Mouse (Mus musculus) cerebellum, postnatal 4 days (tissue): ENCODE data around the gene Pik3ca.
"Not testable (repeated sequence)": the region's sequence is repeated elsewhere in the genome, so short reads cannot be mapped to it uniquely, and the experiment has no call there.

Experiments
- DNase-seq, 2 experiments: peaks; one replicate each; pipeline ENCODE4 v3.0.0; 2022; ENCODE audit warnings: low spot score in 2 of 2, mixed read lengths in 1 of 2

Gene Pik3ca

DNA sequence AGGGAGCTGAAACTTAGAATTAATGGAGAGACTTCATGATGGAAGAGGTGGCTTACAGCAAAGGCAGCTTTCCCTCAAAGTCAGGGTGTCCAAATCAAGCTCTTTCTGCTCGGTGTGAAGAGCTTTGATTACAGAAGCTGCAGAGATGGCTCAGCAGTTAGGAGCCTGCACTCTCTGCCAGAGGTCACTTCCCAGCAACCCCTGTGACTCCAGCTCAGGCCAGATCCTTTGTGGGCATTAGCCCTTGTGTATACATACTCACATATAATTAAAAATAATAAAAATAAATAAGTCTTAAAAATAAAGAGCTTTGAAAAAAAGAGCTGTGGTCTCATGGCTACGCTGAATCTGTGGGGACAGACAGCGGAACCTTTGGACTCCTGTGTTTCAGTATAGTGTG, 4.1 kb downstream of the Pik3ca start:
- DNase-seq = no peak

DNA sequence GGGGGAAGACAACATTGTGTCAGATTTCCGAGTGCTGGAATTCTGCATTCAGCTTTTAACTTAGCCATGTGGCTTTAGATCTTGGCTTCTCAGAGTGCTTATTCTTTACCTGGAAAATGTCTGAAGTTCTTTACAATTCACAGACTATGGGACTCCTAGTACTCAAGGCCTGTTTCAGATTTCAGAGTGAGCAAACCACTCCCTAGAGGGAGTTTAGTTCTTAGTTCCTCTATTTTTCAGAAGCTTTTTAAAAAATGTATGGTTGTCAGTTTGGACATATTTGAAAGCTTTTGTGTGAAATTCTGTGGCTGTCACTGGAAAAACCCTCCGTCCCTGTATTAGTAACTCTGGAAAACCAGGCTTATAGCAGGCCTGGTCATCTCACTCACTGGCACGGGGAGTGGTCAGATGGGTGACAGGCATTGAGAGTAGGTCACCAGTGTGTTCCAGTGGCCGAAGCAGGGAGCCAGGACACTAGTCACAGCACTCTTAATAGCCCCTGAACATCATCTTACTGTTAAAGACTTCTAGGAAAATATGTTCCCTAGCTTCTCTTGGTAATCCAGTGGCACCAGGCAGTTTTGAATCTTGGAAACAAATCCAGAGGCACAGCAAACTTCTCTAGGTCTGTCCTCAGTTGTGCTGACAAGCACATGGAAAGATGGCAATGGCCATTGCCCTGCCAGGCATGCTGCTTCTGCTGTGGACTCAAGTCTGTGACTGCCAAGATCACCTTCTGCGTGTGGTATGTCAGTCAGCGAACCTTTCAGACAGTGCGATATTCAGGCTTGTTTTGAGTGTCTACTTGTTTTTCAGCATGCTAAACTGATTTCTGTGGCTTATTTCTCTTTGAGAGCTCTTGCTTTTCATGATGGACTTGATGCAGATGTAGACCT, 5.8 kb downstream of the Pik3ca start:
- DNase-seq = no peak

DNA sequence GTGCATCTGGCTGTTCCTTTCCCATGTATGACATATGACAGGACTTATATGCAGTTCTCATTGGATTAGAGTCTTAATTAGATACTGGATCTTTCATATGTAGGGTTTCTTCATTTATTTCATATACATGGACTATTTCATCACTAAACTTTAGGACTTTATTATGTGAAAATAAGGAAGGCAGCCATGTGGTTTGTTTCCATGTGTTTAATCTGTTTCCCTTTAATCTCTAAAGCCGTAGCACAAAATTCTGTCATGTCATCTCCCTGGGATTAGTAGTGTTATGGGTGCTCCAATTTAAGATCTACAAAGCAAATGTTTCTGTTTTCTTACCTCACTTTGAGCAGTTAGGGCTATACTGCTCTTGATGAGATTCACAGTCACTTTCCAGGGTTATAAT, 8.2 kb downstream of the Pik3ca start:
- no peak for DNase-seq

DNA sequence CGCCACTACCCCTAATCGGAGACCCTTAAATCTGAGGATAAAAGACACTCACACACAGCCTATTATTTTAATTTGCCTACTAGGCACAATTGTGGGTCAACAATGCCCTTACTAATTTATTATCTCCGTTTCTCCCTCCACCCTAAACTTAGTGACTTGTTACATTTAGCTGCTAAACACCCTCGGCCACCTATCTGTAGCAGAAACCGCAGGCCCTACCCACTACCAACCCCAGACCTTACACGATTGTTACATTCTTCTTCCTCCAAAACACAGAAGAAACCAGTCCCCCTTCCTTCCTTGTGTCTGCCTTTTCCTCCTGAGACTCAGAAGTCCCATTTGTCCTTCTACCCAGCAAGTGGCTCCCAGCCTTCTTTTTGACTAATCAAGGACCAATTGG, 9.3 kb downstream of the Pik3ca start:
- DNase-seq = no peak

DNA sequence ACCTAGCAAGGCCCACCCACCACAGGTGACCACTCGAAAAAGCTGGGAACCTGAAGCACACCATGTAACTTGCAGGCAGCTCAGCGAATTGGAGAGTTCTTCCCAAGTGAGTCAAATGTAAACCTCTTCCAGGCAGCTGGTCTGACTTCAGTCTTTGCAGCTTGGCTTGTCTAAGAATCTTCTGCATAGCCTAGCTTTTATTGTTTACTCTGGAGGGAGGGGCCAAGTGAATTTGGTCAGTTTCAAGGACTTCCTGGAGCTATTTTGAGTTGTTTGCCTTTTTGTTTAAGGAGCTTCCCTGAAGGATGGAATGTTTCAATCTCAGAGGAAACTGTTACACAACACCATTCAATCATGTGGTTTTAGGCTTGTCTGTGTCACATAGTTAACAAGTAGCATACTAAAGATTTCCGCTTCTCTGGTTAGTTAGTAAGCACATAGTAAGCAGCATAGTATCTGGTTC, 11.4 kb downstream of the Pik3ca start:
- no peak for DNase-seq

DNA sequence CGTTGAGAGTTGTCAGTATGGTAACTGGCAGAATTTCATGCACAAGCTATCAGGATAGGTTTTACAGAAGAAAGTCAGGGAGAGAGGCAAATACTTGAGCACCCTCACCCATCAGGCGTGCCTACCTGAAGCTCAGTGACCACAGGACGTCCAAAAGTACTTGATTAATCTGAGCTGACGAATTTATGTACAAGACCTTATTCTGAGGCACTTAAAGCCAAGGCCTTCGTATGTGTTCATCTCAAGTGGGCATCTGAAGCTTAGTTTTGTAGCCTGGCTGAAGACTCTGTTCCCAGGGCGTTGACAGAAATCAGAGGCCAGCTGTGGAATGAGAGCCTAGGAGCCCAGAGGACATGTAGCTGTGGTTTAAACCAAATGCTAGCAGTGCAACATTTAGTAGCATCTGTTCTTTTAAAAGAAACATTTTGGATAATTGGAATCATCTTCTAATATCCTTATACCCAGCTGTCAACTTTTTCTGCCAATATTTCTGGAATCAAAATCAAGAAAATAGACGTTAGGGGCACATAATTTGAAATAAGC, 15.1 kb downstream of the Pik3ca start:
- no peak for DNase-seq

DNA sequence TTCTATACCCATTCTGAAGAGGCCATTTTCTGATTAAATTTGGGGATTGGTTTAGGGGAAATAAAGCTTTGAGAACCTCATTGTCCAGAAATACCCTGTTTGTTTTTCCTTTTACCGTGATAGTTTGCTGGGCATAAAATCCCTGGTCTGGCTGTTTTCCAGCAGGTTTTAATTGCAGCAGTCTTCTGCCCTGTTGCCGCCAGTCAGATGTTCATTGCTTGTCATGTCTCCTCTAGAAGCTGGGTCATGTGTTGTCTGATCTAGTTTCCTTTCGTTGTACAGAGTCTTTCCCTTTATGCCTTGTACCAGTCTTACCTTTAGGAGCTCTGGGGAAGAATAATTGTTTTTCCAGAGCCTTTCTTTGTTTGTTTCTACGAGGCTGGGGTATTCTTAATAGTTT, 16.9 kb downstream of the Pik3ca start:
- DNase-seq = no peak

DNA sequence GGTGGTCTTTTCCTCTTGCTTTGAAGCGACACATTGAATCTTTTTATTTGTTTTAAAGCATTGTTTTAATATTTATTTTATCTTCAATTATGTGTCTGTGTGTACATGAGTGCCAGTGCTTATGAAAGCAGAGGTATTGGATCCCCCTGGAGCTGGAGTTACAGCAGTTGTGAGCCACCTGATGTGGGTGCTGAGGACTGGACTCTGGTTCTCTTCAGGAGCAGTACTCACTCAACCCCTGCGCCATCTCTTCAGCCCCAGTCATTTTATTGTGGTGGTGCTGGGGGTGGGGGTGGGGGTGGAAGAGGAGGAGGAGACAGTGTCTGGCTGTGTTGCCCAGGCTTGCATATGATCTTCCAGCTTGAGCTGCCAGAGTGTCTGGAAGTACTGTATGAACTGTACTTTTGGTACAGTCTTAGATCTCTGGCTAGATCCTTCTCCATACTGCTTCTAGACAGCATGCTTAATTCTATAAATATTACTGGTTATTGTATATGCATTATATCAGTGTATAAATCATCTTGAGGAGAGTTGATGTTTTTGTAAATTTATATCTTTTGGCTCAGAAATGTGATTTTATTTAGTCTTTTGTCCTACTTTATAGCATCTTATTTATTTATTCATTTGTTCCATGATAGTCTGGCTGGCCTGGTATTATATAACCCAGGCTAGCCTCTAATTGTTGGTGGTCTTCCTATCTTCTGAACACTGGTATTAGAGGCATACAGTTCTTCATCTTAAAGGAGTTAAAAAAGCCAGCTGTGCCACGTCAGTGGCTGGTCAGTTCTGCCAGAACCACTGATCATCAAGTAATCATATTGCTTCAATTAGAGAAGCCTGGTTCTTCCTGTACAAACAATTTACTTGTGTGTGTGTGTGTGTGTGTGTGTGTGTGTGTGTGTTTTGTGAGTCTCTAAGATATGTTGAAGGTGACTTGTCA, 18.2 kb downstream of the Pik3ca start:
- no peak for DNase-seq

DNA sequence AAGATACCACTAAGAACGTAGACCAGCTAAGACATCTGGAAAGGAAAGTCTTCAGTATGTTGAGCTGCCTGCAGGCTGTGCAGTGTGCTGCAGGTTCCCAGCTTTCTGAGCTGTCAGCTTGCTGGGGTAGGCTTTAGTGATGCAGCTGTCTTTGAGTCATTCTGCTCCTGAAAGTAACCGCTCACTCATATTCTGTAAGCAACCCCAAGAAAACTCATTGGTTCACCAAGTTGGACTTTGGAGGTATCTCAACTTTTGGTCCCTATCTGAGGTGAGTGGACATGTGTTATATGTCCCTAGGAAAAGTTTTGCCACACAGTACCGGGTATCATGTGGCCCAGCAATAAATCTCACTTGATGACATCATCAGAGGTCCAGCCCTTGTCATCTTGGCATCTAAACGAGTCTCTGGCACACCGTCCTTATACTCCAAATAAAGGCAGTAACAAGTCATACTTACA, 20.3 kb downstream of the Pik3ca start:
- DNase-seq = no peak

DNA sequence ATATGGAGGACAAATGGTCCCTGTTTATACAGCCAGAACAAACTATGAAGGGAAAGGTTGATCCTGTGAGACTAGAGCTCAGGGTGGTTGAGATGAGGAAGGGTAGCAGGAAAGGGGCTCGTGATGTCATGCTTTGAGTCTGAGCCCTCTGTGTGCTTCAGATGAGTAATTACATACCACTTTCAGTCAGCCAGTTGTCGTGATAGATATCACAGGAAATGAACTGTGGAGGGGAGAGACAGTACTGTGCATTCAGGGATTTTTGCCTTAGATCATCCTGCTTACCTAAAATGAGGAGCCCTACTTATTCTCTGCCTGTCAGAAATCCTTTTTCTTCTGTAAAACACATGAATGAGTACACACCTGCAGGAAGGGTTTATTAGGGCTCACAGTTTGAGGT, 22.4 kb downstream of the Pik3ca start:
- DNase-seq = no peak

DNA sequence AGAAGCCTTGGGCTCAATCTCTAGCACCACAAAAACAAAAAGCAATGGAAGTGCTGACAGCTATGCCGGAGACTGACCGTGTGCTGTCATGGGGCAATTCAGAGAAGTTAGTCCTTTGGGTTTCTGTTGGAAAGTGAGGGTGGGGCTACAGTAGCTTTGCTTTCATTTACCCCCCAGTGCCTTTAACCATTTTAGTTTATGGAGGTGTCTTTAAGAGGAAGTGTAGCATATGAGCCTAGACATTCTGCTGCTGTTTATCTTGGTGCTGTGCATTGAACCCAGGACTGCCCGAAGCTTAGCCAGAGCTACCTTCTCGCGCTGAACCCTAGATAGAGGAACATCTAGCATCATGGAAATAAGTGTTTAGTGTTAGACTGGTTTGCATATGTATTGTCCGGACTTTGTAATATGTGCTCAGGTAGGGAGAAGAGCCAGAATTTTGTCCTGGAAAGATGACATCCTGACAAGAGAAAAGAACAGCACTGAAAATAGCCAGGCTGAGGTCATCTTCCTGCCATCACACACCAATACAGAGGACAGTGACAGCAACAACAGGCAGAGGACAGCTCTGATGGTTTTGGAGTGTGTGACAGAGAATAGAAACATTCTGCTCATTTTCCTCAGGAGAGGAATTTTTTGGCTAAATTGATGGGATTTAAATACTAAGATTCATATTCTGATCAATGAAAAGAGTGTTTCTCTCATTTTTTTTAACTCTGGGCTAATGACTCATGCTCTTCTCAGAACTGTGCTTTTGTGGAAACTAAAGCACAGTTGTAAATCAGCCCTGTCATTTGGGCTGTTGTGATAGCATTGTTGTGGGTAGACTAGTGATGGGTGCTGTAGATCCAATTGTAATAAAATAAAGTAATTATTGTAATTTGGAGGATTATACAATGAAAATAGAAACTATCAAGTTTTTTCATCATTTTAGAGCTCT, 23.9 kb downstream of the Pik3ca start:
- no peak for DNase-seq

DNA sequence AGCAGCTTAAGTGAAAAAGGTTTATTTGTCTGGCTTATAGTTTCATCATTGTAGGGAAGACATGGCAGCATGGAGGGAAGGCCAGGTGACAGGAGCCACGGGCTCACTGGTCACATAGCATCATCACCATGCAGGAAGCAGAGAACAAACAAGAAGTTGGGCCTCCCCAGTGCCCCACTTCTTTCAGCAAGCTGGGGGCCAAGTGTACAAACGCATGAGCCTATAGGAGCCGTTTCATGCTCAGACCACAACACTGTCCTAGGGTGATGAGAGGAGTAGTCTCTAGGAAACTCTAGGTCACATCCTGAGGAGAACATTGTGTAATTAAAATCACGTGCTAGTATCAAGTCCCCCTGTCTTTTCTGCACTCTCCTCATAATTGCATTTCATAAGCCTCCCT, 30.2 kb downstream of the Pik3ca start:
- DNase-seq = no peak

DNA sequence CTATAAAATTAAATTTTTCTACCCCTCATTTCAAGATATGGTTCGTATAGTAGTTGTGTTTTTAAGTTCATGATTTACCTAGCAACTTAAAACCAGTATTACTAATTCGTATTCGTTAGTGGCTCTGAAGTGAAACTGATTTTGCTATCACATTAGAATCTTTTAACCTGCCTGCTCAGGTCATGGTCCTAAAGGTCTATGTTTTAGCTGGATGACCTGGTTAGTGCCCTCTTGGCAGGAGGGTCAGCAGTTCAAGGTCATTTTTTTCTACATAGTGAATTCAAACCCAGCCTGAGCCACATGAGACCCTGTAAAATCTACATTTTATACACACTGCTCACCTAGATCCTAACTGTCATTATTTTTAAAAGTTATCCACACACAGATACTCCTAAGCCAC, 30.9 kb downstream of the Pik3ca start:
- no peak for DNase-seq

DNA sequence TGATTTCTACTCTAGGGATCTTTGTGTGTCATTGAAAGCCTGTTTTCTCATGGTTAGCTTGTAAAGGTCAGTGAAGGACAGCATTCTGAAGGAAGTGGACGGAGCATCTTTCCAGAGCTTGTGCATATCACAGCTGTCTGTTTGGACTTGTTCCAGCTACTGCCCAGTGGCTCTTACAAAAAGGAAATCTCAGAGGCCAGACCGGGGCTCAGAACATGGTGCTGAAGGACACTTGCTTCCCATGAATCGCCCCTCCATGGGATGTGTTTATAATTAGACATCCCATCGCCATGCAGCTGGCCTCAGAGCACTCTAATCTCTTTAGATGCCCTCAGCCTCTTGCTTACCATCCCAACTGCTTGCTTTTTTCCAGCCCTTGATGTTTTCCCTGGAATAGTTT, 31.4 kb downstream of the Pik3ca start:
- no peak for DNase-seq

DNA sequence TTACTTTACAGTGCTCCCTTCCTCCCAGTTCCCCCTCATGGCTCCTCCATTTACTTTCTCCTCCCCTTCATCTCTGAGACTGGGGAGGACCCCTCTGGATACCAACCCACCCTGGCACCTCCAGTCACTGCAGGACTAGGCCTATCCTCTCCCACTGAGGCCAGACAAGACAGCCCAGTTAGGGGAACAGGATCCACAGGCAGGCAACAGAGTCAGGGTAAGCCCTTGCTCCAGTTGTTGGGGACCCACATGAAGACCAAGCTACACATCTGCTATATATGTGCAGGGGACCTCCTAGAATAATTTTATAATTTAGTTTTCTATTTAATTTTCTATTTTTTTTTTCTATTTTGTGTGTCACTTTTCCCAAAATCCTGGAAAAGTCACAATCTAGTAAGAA, 31.9 kb downstream of the Pik3ca start:
- DNase-seq = not testable (repeated sequence)

DNA sequence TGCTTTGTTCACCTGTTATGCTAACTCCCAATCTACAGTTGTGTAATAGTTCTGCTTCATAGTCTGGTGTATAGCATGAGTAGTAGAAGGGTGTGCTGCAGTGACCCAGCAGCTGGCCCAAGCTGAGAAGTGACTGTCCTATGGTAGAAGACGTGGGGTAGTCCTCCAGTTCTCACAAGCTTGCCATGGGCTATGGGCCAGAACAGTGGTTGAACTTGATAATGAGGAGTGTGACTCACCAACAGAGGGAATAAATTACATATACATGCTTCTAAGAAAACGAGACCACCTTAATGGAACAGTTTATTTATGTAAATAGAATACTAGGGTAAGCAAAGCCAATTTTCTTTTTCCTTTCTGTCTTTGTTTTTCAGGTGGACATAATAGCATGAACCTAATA, 32.9 kb downstream of the Pik3ca start:
- no peak for DNase-seq

DNA sequence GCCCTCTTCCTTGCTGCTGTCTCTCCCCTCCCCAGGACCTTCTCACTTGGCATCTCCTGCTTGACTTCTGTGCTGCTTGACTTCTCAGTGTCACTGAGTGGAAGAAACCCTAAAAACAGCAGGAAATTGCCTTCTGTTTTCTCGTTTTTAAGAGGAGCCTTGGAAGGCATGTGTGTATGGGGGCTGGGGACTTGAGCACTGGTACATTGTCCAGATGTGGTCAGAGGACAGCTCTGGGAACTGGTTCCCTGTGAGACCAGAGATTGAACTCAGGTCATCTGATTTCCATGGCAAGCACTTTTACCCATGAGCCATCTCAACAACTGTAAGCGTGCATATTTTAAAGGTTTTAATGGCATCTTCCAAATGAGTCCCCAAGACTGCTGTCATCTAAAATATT, 36.5 kb downstream of the Pik3ca start:
- DNase-seq = no peak

DNA sequence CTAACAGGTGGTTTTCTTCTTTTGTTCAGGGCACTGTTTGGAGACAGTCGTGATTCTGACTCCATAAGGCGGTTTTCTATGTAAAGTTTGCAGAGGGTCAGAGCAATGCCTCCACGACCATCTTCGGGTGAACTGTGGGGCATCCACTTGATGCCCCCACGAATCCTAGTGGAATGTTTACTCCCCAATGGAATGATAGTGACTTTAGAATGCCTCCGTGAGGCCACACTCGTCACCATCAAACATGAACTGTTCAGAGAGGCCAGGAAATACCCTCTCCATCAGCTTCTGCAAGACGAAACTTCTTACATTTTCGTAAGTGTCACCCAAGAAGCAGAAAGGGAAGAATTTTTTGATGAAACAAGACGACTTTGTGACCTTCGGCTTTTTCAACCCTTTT, 38.6 kb downstream of the Pik3ca start:
- DNase-seq = no peak

DNA sequence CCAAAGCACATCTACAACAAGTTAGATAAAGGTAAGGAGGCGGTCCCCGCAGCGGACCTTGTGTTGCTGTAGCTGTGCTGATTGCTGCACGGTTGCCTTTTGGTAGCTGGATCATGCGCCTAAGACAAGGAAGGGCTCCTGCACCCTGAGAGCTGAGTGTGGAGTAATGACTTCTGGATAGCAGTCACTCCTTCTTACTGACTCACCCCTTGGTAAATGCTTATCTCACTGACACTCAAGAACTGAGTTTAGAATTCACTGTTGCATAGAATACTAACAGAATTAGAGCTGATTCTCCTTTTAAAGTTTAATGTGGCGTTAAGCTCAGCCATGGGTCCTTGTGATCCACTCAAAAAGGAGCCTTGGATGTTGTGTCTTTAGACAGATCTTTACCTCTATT, 39.8 kb downstream of the Pik3ca start:
- DNase-seq = no peak

DNA sequence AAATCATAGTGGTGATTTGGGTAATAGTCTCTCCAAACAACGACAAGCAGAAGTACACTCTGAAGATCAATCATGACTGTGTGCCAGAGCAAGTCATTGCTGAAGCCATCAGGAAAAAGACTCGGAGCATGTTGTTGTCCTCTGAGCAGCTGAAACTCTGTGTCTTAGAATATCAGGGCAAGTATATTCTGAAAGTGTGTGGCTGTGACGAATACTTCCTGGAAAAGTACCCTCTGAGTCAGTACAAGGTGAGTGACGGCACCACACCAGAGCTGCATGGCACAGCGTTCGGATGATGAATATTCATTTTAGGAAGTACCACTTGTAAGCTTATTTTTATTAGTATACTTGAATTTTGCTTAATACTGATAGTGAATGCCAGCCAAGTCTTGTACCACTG, 40.3 kb downstream of the Pik3ca start:
- DNase-seq = no peak

DNA sequence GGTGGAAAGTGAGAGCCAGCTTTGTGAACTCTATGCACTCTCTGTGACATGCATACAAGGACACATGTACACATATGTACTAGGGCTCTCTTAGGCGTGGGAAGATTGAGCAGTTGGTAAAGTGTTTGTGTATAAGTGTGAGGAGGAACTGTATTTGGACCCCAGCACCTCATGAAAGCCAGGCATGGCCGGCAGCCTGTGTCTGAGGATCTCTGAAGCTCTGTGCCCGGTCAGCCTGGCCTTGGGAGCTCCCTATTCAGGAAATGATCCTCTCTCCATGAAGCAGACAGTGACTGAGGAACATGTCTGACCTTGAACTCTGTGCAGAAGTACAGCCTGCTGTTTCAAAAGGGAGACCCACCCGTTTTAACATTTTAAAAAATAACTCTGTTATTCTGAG, 41.2 kb downstream of the Pik3ca start:
- no peak for DNase-seq
